Mouse (Mus musculus) embryonic facial prominence, embryonic 10.5 days (tissue): ENCODE results near the gene Gpsm3. TPM values are rescaled to one million over a fixed set of nuclear protein-coding genes. Genes with fewer than 3 reads are reported as not detected.

ENCODE experiments used
- DNase-seq: peaks from one replicate; pipeline ENCODE4 v3.0.0-alpha.2; 2017; ENCODE audit warnings: low spot score
- H3K27ac ChIP-seq: fragments of 300-500 bp; sonication (generic); replicated peaks from 2 replicates; pipeline ENCODE4 v1.5.1; 2016; ENCODE audit warnings: mild to moderate bottlenecking
- H3K27me3 ChIP-seq: fragments of 300-500 bp; sonication (generic); replicated peaks from 2 replicates; pipeline ENCODE4 v1.6.1; 2016; ENCODE audit warnings: low read depth, mild to moderate bottlenecking; ENCODE audit not compliant: poor library complexity, severe bottlenecking
- H3K36me3 ChIP-seq: fragments of 300-500 bp; sonication (generic); replicated peaks from 2 replicates; pipeline ENCODE4 v1.6.1; 2016; ENCODE audit warnings: mild to moderate bottlenecking, moderate library complexity
- H3K4me1 ChIP-seq: fragments of 300-500 bp; sonication (generic); 2 replicates; pipeline ENCODE4 v1.6.1; 2016
- H3K4me3 ChIP-seq: fragments of 300-500 bp; sonication (generic); 2 replicates; pipeline ENCODE4 v1.5.1; 2016; ENCODE audit warnings: mild to moderate bottlenecking, moderate library complexity
- H3K9me3 ChIP-seq: fragments of 300-500 bp; sonication (generic); 2 replicates; pipeline ENCODE4 v1.6.1; 2016; ENCODE audit warnings: mild to moderate bottlenecking
- WGBS: fragments of 180-500 bp; shearing (Covaris S2); methylation state at CpG from one replicate; pipeline ENCODE4 v1.1.7; 2016; 5-methylcytosine and 5-hydroxymethylcytosine counted together
- polyA plus RNA-seq: library from polyadenylated mRNA; unstranded; fragments of >200 nt; fragmentation: Nextera tagmentation; extraction: Ambion mirVana; gene quantifications from 2 replicates; pipeline ENCODE4 v1.2.1, GENCODE M21; 2016

Gene Gpsm3
- polyA plus RNA-seq, 1 experiment from 2014 or later, result 10.1 TPM

GRCm38 (mm10) chr17:34562595-34562994, 27.0 kb upstream of the Gpsm3 start:
- Histone ChIP-seq H3K27ac (no peak overlapping the region), H3K36me3 (no peaks in the 10 kb centered on the region), H3K9me3 (no peaks in the 10 kb centered on the region), H3K4me1 (peaks cover 29% of the 10 kb centered on the region), H3K4me3 (no peak overlapping the region), H3K27me3 (peaks cover 20% of the 10 kb centered on the region; the same call in 1 of the 2 replicates)
- WGBS, result 55% methylated on average over 3 of the region's 3 CpGs
- DNase-seq, result no peak

- no peak overlapping the region for H3K4me3 ChIP-seq
- 76% methylated on average over 11 of the region's 11 CpGs for WGBS
- no peak overlapping the region for H3K27ac ChIP-seq
- H3K36me3 ChIP-seq, result no peaks in the 10 kb centered on the region
- no peaks in the 10 kb centered on the region for H3K9me3 ChIP-seq
- peaks cover 29% of the 10 kb centered on the region for H3K4me1 ChIP-seq
- H3K27me3 ChIP-seq, result peaks cover 23% of the 10 kb centered on the region
- no peak for DNase-seq
These were observed 26.3 kb upstream of the Gpsm3 start for GRCm38 (mm10) chr17:34563354-34563753.

GRCm38 (mm10) chr17:34564003-34564421, 25.6 kb upstream of the Gpsm3 start, which contains the start of gene Notch4:
Gene Notch4 (plus strand): TSS chr17:34564268.
- Histone ChIP-seq H3K27me3 (peaks cover 27% of the 10 kb centered on the region), H3K27ac (peak within 1 kb of the TSS; percentile 66), H3K9me3 (no peaks in the 10 kb centered on the region), H3K36me3 (no peaks in the 10 kb centered on the region), H3K4me3 (peak within 1 kb of the TSS; percentile 25), H3K4me1 (peaks cover 29% of the 10 kb centered on the region)
- 16% methylated on average over 6 of the region's 6 CpGs for WGBS
- peak; percentile 36 for DNase-seq

GRCm38 (mm10) chr17:34564796-34565195, 24.8 kb upstream of the Gpsm3 start:
- Histone ChIP-seq H3K36me3 (no peaks in the 10 kb centered on the region), H3K27ac (peak overlapping the region; percentile 66; the same call in 1 of the 2 replicates), H3K4me3 (peak overlapping the region; percentile 25)

GRCm38 (mm10) chr17:34567311-34567710, 22.3 kb upstream of the Gpsm3 start:
- peaks cover 29% of the 10 kb centered on the region for H3K4me1 ChIP-seq
- H3K27me3 ChIP-seq, result peaks cover 32% of the 10 kb centered on the region
- H3K36me3 ChIP-seq, result no peaks in the 10 kb centered on the region
- WGBS, result 66% methylated on average over 9 of the region's 9 CpGs
- H3K9me3 ChIP-seq, result 0 out of 2 replicates have a peak, but pooled peaks cover 4% of the 10 kb centered on the region
- DNase-seq, result no peak
- H3K4me3 ChIP-seq, result no peak overlapping the region
- H3K27ac ChIP-seq, result no peak overlapping the region

More at GRCm38 (mm10) chr17:34564796-34565195, 24.8 kb upstream of the Gpsm3 start:
- no peak for DNase-seq
- H3K9me3 ChIP-seq, result no peaks in the 10 kb centered on the region
- 38% methylated on average over 3 of the region's 3 CpGs for WGBS
- peaks cover 29% of the 10 kb centered on the region for H3K4me1 ChIP-seq
- peaks cover 27% of the 10 kb centered on the region for H3K27me3 ChIP-seq

- WGBS, result 79% methylated on average over 13 of the region's 13 CpGs
- 0 out of 2 replicates have a peak, but pooled peaks cover 4% of the 10 kb centered on the region for H3K9me3 ChIP-seq
These were observed 21.2 kb upstream of the Gpsm3 start for GRCm38 (mm10) chr17:34568421-34568820.

GRCm38 (mm10) chr17:34569919-34570318, 19.7 kb upstream of the Gpsm3 start:
- H3K4me3 ChIP-seq, result no peak overlapping the region
- no peak overlapping the region for H3K27ac ChIP-seq
- DNase-seq, result no peak
- 0 out of 2 replicates have a peak, but pooled peaks cover 4% of the 10 kb centered on the region for H3K9me3 ChIP-seq
- peaks cover 22% of the 10 kb centered on the region for H3K4me1 ChIP-seq
- H3K27me3 ChIP-seq, result peaks cover 30% of the 10 kb centered on the region
- H3K36me3 ChIP-seq, result no peaks in the 10 kb centered on the region
- WGBS, result 68% methylated on average over 4 of the region's 4 CpGs

More at GRCm38 (mm10) chr17:34568421-34568820, 21.2 kb upstream of the Gpsm3 start:
- no peak overlapping the region for H3K27ac ChIP-seq
- no peak for DNase-seq
- no peaks in the 10 kb centered on the region for H3K36me3 ChIP-seq
- no peak overlapping the region for H3K4me3 ChIP-seq
- peaks cover 33% of the 10 kb centered on the region for H3K4me1 ChIP-seq
- H3K27me3 ChIP-seq, result peaks cover 32% of the 10 kb centered on the region

GRCm38 (mm10) chr17:34571875-34572274, 17.7 kb upstream of the Gpsm3 start:
- Histone ChIP-seq H3K4me1 (peaks cover 22% of the 10 kb centered on the region), H3K4me3 (no peak overlapping the region), H3K36me3 (no peaks in the 10 kb centered on the region), H3K9me3 (0 out of 2 replicates have a peak, but pooled peaks cover 4% of the 10 kb centered on the region), H3K27ac (no peak overlapping the region), H3K27me3 (peaks cover 20% of the 10 kb centered on the region)
- WGBS, result 16% methylated on average over 5 of the region's 5 CpGs
- DNase-seq, result no peak

GRCm38 (mm10) chr17:34572361-34572760, 17.2 kb upstream of the Gpsm3 start:
- no peak for DNase-seq
- Histone ChIP-seq H3K36me3 (no peaks in the 10 kb centered on the region), H3K27me3 (peaks cover 15% of the 10 kb centered on the region), H3K27ac (no peak overlapping the region; the same call in 1 of the 2 replicates), H3K9me3 (0 out of 2 replicates have a peak, but pooled peaks cover 4% of the 10 kb centered on the region), H3K4me3 (no peak overlapping the region), H3K4me1 (peaks cover 22% of the 10 kb centered on the region)
- WGBS, result 8% methylated on average over 15 of the region's 15 CpGs

- H3K27me3 ChIP-seq, result no peaks in the 10 kb centered on the region; the same call in 1 of the 2 replicates
- 68% methylated on average over 5 of the region's 5 CpGs for WGBS
- H3K4me3 ChIP-seq, result no peak overlapping the region
- peaks cover 17% of the 10 kb centered on the region for H3K4me1 ChIP-seq
- no peaks in the 10 kb centered on the region for H3K36me3 ChIP-seq
- 0 out of 2 replicates have a peak, but pooled peaks cover 4% of the 10 kb centered on the region for H3K9me3 ChIP-seq
- no peak for DNase-seq
- H3K27ac ChIP-seq, result no peak overlapping the region
These were observed 13.0 kb upstream of the Gpsm3 start for GRCm38 (mm10) chr17:34576577-34576976.

GRCm38 (mm10) chr17:34578070-34578469, 11.5 kb upstream of the Gpsm3 start:
- H3K9me3 ChIP-seq, result no peaks in the 10 kb centered on the region
- H3K27me3 ChIP-seq, result no peaks in the 10 kb centered on the region; the same call in 1 of the 2 replicates
- DNase-seq, result no peak
- no peak overlapping the region for H3K4me3 ChIP-seq
- WGBS, result 91% methylated on average over 3 of the region's 3 CpGs
- peaks cover 17% of the 10 kb centered on the region for H3K4me1 ChIP-seq
- H3K27ac ChIP-seq, result no peak overlapping the region
- no peaks in the 10 kb centered on the region for H3K36me3 ChIP-seq

GRCm38 (mm10) chr17:34582528-34582927, 7.1 kb upstream of the Gpsm3 start:
- Histone ChIP-seq H3K36me3 (no peaks in the 10 kb centered on the region), H3K4me3 (peak overlapping the region; percentile 13; the same call in 1 of the 2 replicates), H3K4me1 (peaks cover 30% of the 10 kb centered on the region), H3K9me3 (no peaks in the 10 kb centered on the region), H3K27ac (no peak overlapping the region; the same call in 1 of the 2 replicates), H3K27me3 (no peaks in the 10 kb centered on the region; the same call in 1 of the 2 replicates)
- WGBS, result 87% methylated on average over 12 of the region's 12 CpGs
- DNase-seq, result no peak

GRCm38 (mm10) chr17:34583397-34583796, 6.2 kb upstream of the Gpsm3 start:
- Histone ChIP-seq H3K4me1 (peaks cover 39% of the 10 kb centered on the region), H3K27me3 (no peaks in the 10 kb centered on the region; the same call in 1 of the 2 replicates), H3K9me3 (no peaks in the 10 kb centered on the region), H3K4me3 (0 out of 2 replicates have a peak overlapping the region, but pooled peaks have one; percentile 18), H3K36me3 (no peaks in the 10 kb centered on the region), H3K27ac (peak overlapping the region; percentile 20; the same call in 1 of the 2 replicates)
- whole genome bisulfite sequencing, result 53% methylated on average over 7 of the region's 7 CpGs
- DNase-seq, result no peak
